Mouse (Mus musculus) neural tube, embryonic 10.5 days (tissue): ENCODE measurements at regions not wholly inside any gene's neighbourhood (a gene's known extent, or its start where the extent isn't known, plus 50 kb on each side); places are given as distances from the start of the nearest gene placed in this dataset.

ENCODE experiments used
- DNase-seq: peaks from one replicate; pipeline ENCODE4 v3.0.0-alpha.2; 2017; ENCODE audit warnings: low spot score; ENCODE audit errors: extremely low spot score

DNA sequence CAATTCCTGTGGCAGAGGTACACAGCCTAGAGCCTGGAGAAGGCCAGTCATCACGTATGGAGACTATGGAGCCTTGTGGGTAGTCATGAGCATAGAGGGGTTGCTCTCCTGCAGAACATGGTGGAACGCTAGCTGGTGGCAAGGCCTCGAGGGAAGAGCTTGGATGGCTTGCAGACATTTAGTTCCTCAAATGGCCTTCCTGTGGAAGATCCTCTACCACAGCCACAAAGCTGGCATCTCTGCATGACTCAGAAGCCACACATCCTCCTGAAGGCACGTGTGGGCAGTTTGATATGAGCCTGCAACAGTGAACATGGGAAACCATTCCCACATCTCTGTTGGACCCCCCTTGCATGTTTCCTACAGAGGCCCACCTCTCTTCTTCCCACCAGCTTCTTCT, 547.9 kb upstream of the Lrrc6 start:
- DNase-seq, result no peak

DNA sequence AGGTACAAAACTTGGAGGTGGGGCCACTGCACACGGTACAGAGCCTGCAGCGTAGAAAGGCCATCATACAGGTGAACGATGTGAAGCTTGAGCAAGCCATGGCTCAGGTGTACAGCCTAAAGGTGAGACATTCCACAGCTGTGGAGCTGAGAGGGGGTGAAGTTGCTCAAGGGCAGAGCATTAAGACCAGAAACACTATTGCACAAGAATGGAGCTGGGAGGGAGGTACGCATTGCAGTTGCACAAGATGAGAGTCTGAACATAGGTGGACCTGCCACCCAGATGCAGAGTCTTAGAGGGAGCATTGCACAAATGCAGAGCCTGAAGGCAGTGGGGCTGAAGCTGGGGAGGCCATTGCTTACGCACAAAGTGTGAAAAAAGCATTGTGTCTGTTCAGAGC, 547.4 kb upstream of the Lrrc6 start:
- no peak for DNase-seq

DNA sequence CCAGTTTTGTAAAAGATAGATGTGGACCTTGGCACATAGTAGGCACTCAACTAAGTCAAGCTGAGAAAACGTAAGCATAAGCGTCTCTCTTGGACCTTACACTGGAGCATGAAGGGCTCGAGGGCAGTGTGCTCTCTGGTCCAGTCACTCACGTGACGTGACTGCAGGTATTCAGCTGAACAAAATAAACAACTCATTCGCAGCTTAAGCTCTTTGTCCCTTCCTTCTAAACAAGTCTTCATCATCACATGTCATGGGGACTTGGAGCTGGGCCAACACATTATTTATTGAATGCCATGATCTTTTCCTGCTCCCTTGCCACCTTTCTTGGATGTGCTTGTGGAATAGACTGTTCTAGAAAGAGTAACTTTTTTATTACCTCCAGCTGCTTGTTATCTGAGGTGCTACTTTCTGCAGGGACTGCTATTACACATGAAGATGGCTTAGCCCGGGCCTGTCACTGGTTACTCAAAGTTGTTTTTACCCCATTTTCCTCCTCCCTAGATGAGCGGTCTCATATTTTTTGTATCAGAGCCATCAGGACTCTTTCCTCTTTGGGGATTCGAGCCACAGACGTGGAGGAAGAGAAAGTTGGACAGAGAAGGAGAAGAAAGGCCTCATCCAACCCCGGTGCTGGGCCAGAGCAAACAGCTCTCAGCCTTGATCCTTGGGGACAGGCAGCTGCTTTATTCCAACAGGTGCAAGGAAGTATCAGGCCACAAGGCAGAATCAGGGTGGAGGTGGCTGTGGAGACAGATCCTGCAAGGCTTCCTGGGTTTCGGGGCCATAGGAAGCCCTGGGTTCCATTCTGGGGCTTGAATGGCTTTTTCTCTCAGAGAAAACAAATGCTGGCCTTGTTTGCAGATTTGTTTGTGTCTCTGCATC, 545.5 kb upstream of the Lrrc6 start:
- no peak for DNase-seq

DNA sequence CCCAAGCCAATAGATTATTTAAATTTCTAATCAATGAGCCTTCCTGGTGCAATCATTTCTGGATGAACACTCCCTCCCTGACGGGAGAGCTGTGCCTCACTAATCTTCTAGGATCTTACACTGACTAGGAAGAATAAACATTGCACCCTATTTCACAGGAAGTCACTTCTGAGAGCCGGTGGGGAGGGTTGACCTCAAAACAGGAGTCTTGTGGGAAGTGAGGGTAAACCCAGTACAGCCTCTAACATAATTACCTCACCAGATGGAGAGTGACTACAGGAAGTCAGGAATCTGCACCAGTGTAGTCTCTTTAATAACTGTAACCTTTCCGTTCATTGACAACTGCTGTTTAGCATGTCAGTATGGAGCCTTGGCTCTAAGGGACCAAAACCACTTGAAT, 544.6 kb upstream of the Lrrc6 start:
- no peak for DNase-seq

DNA sequence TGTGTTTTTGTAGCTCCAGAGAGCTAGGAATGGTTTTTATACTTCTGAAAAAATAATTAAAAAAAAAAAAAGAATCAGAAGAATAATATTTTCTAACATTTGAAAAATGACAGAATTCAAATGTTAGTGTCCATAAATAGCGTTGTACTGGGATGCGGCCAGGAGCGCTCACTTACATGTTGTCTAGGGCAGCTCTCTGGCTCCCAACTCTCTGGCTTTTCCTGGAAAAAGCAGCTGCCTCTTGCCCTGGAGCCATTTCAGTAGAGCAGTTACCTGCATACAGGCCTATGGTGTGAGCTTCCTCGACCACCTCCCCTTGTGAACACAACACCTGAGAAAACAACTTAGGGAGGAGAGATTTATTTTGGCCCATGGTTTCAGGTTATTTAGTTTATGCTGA, 544.1 kb upstream of the Lrrc6 start:
- DNase-seq, result no peak

DNA sequence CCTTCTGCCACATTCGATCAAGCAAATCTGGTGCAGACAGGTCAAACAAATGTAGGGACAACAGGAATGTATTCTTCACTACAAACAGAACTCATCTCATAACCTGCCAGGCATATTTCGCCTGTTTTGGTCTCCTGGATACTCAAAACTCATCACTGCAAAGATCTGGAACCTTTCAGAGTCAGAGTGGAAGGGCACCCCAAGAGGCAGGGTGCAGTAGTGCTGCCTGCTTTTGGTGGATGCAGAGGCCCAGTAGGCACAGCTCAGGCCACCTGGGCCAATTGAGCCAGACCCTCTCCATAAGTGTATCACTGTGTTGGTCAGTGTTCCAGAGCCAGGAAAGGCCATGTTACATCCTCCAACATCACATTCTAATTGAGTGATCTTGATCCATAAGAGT, 541.4 kb upstream of the Lrrc6 start:
- no peak for DNase-seq

DNA sequence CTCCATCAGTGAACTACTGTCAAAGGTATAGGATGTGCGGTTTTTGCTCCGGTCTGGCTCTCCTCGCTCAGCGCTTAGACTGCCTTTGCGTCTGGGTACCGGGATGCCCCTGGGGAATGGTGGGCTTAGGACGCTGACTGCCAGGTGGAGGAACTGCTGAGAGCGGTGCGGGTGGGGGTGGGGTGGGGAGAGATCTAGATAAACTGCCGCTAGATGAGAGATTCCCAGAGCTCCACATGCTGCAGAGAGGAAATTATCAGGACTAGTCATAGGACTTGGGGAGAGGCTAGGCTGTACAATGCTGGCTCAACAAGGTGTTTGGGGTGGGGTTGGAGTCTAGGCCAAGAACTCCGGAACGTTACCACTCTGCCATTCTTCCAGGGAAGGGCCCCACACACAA, 539.5 kb upstream of the Lrrc6 start:
- DNase-seq, result no peak

DNA sequence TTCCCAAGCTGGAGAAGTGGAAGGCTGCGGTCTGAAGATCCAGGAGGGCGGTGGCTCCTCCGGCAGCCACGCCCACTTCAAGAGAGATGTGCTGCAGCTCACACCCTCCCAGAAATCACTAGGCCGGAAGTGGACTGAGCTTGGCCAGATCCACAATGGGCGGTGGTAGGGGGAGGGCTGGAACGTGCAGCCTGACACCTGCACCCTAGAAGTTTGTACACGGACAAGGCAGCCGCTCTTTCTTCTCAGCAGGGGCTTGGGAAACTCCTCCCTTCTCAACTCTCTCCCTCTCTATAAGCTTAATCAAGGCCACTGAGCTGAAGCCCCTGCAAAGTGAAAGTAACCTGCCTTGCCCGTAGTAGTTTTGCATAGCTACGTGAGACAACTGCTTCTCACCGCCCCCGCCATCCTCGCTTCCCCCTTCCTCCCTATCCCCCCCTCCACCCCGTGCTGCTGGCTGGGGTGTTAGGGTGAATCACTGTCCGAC, 538.8 kb upstream of the Lrrc6 start:
- DNase-seq, result peak; percentile 68

DNA sequence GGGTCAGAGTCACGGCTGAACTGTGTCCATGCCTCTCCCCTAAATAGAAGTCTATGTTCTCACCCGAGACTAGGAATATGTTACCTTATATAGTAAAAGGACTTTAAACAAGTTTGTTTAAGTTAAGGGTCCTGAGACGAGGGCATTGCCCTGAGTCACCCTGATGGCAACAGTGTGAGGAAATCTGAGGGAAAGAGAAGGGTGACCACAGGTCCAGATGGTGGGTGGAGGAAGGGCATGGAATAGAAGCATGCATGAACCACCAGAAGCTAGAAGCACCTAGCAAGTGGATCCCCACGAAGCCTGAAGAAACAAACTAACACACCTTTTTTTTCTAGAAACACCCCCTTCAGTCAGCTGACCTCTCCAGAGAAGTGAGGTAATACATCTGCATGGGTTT, 536.9 kb upstream of the Lrrc6 start:
- DNase-seq, result no peak

DNA sequence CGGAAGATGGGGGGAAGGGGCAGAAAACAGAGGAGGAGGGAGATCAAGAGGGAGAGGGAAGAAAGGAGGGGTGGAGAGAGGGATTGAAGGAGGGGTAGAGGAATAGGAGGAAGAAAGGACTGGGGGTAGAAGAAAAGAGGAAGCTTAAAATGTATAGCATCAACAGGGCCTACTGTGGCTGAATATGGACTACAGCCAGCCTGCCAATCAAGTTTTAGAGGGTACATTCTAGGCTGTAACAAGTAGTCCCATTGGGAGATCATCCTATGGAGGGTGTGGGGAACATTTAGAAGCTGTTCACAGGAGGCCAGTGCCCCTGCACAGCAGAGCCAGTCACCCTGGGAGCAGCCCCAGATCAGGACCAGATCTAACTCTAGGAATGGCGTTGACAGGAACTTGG, 535.6 kb upstream of the Lrrc6 start:
- DNase-seq, result no peak

DNA sequence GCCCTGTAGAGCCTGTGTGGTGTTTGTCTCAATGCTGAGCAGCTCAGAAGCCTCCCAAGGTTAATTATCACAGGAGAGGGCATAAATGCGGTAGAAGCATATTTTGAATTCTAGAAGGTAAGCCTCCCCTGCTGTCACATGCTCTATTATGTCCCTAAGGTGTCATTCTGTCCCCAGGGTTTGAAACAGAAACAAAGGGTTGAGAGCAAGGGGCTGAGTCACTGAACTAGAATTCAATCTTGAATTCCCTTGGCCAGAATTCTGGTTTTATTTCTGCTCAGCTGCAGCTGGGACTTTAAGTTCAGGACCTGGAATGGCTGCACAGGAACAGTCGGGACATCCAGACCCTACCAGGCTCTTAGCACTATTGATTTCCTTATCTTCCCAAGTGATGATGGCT, 533.2 kb upstream of the Lrrc6 start:
- DNase-seq, result no peak

DNA sequence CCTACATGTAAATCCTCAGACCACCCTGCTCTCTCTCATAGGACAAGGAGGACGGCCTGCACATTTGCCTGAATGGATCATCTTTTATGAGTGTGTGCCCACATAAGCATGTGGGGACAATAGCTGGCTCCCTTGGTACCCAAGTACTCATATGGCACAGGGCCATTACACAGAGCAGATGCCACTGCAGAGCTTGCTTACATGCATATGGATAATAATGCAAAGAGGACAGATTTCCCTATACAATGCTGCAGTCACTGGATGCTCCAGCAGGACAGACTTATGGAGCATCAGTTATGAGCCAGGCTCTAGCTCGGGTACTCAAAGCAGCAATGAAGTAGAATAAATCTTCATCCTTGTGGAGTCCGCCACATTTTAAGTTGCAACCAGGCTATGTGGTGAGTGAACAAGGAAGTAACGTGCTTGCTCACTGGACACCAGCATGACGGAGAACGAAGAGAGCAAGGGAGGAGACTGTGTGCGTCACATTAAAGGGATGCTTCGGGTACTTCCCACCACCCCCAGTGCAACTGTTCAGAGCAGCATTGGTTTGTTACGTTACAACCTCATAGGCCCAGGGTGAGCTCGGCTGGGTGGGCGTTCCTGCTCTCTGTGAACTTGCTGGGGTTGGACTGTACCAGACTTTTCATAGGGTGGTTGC, 531.3 kb upstream of the Lrrc6 start:
- DNase-seq, result no peak

DNA sequence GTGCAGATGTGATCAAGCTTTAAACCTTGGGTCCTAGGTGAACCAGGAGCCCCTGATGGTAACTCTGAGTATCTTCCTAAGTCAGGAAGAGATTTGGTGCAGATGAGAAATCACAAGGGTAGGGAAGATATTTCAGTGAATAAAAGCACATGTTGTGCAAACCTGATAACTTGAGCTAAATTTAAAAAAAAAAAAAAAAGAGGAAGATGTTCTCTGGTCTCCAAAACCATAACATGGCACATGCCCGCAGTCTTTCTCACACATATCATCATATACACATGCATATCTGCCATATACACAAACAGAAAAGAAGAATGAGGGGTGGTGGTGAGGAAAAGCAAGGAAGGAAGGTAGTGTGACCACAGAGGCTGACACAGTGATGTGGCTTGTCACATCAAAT, 530.3 kb upstream of the Lrrc6 start:
- DNase-seq, result no peak

DNA sequence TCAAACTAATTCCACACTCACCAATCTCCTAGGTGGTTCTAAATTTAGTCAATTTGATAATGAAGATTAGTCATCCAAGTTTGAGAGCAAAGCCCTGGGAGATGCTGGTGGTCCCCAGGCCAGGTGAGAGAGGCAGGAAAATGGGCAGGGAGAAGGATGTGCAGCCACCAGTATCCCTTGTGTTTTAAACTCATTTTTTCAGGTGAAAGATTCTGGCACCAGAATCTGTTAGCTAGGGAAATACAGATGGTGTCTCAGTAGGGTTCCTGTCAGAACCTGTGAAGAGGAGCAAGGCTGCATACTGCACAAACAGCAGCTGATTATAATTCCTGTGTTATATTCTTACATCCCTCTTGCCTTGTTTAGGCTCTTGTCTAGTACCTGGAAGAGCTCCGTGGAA, 527.5 kb upstream of the Lrrc6 start:
- DNase-seq, result no peak

DNA sequence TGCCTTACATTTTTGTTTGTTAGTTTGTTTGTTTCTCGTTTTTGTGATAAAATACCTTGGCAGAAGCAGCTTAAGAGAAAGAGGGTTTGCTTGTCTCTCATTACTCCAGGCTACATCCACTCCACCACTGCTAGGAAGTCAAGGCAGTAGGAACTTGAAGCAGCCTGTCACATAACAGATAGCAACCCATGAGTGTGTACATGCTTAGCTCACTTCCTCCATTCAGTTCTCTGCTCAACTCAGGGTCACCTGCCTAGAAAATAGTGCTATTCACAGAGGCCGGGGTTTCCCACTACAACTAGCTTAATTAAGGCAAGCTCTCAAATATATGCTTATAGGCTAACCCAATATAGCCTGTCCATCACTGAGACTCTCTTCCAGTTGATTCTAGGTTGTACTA, 527.0 kb upstream of the Lrrc6 start:
- DNase-seq, result no peak

DNA sequence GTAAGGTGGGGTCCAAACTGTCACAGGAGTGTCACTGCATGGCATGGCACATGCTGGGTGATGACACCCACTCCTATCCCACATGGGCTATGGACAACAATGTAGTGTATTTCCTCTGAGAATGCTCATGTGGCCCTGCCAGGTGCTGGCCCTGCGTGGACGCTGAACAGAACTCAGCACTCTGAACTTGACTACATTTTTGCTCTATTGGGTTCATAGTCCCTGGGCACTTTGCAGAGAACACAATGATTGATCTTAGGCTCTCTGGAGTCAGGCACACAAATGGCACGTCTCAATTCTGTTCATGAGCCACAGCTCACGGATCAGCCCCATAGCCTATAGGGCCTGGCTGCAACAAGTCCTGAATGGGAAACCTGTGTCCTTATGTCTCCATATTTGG, 525.0 kb upstream of the Lrrc6 start:
- DNase-seq, result no peak

DNA sequence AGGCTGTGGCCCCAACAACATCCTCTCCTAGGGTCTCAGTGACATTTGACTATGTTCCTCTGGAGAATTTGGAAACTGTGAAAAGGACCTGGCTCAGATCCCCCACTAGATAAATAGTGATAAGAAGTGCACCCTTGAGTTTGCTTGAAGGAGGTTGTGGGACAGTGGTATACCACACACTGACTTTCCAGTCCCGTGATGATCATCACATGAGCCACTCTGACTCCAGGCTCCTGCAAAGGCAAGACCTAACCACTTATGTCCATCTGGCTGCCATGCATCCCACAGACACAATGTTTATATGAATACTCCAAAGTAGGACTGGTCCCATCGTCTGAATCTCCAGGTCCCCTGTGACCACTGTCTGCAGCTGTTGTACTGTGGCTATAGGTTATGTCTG, 523.7 kb upstream of the Lrrc6 start:
- DNase-seq, result no peak

DNA sequence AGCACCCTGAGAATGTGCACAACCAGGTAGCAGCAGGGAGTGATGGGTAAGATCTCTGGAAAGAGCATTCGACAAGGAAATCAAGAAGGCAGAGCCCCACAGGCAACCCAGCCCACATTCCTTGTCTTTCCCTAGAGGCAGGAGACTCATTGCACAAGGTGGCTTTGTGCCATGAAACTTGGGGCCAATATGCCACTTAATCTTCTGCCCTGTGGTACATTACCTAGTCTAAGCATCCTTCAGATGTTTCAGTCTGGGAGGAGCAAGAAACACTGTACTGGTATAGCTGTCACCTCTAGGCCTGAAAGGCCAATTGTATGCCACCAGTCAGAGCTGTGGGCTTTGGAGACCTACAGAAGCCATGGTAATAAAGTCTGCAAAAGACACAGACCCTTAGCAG, 522.4 kb upstream of the Lrrc6 start:
- DNase-seq, result no peak

DNA sequence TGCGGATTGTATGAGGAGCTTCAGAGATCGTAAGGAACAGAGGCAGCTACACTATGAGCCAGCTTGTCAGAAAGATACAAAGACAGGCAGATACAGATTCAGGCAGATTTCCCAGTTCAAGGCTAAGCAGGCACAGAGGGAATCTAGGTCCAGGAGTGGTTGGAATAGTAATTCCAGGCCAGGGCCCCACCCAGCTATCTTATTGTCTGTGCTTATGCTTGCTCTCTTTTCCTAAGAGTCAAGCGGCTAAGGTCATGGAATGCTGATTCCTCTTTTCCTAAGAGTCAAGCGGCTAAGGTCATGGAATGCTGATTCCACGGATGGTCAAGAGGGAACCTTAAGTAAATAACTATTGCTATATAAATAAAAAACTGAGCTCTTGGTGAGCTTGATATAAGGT, 520.7 kb upstream of the Lrrc6 start:
- DNase-seq, result no peak

DNA sequence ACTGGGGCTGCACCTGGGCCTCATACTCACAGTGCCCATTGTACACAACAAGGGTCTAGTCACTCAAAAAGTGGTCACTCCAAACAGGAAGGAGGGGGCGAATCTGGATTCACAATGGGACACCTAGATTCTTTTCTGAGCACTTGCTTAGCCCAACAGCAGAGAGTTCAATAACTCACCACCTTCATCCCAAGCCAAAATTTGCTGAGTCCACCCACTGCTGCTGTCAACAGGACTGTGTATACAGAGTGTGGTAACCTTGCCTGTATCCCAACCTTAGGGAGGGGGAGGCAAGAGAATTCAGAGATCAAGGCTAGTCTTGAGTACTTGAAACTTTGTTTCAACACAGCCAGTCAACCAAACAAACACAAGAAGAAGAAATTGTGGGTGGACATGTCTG, 519.2 kb upstream of the Lrrc6 start:
- no peak for DNase-seq

DNA sequence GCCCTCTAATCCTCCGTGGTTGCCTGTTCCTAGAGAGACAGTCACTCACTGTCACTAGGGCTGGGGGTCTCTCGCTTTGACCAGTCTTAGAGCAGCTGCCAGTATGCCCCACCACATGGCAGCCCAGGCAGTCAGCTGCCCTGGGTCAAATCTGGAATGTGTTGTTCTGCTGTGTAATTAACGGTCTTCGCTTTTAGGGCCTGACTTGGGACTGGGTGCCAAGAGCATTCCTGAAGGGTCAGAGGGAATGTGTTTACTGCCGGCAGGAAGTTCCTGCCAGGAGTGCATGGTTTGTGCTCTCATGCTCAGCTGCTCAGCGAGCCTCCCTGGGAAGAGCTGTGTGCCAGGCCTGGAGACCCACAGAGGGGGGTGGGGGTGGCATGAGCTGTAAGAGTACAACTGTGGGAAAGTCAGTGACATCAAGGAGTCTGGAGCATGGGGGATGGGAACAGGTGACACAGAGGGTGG, 518.5 kb upstream of the Lrrc6 start:
- DNase-seq, result no peak
